Mouse (Mus musculus) hindbrain, postnatal 0 days (tissue): Measurements from ENCODE around the gene Gm11099. TPM values are rescaled to one million over a fixed set of nuclear protein-coding genes. Genes with fewer than 3 reads are reported as not detected.

Experiments used
- ATAC-seq: fragments of 200-750 bp; cut with Nextera tagmentation; 2 replicates; pipeline ENCODE4 v1.8.0; 2017; ENCODE audit warnings: mild to moderate bottlenecking, moderate TSS enrichment, moderate library complexity
- DNase-seq: peaks from one replicate; pipeline ENCODE4 v3.0.0-alpha.2; 2015; ENCODE audit warnings: low spot score
- H3K27ac ChIP-seq: fragments of 300-500 bp; sonication (generic); 2 replicates; pipeline ENCODE4 v1.5.1; 2014; ENCODE audit warnings: mild to moderate bottlenecking
- H3K27me3 ChIP-seq: fragments of 300-500 bp; sonication (generic); 2 replicates; pipeline ENCODE4 v1.6.1; 2014; ENCODE audit warnings: low read length, mixed read lengths; ENCODE audit not compliant: insufficient read depth
- H3K36me3 ChIP-seq: fragments of 300-500 bp; sonication (generic); 2 replicates; pipeline ENCODE4 v1.6.1; 2014; ENCODE audit warnings: low read length, mixed read lengths; ENCODE audit not compliant: insufficient read depth
- H3K4me1 ChIP-seq: fragments of 300-500 bp; sonication (generic); 2 replicates; pipeline ENCODE4 v1.6.1; 2014; ENCODE audit warnings: antibody characterized with exemption, low read length, mixed read lengths; ENCODE audit not compliant: insufficient read depth
- H3K4me2 ChIP-seq: fragments of 300-500 bp; sonication (generic); 2 replicates; pipeline ENCODE4 v1.6.1; 2014; ENCODE audit warnings: low read depth, mild to moderate bottlenecking, low read length, moderate library complexity, mixed read lengths
- H3K4me3 ChIP-seq: fragments of 300-500 bp; sonication (generic); 2 replicates; pipeline ENCODE4 v1.5.1; 2014; ENCODE audit warnings: low read length
- H3K9ac ChIP-seq: fragments of 300-500 bp; sonication (generic); replicated peaks from 2 replicates; pipeline ENCODE4 v1.6.1; 2014; ENCODE audit warnings: mild to moderate bottlenecking, low read length, moderate library complexity, mixed read lengths
- H3K9me3 ChIP-seq: fragments of 300-500 bp; sonication (generic); 2 replicates; pipeline ENCODE4 v1.6.1; 2016; ENCODE audit warnings: low read length, mixed read lengths
- CTCF ChIP-seq: IDR thresholded peaks from 2 replicates; pipeline ENCODE4 v1.5.1; 2016; ENCODE audit warnings: antibody characterized with exemption, control low read depth, low read depth
- WGBS: fragments of 180-500 bp; shearing (Covaris S2); extraction: QIAGEN DNeasy Blood & Tissue Kit; methylation state at CpG from one replicate; pipeline ENCODE4 v1.1.7; 2014; 5-methylcytosine and 5-hydroxymethylcytosine counted together
- polyA plus RNA-seq: library from polyadenylated mRNA; unstranded; fragments of >200 nt; fragmentation: Nextera tagmentation; extraction: Ambion mirVana; gene quantifications from 2 replicates; pipeline ENCODE4 v1.2.1, GENCODE M21; 2015
- total RNA-seq: library from RNA; depleted of rRNA; stranded (reverse); fragments of >200 nt; gene quantifications from 2 replicates; pipeline ENCODE4 v1.2.3, GENCODE M21; 2014

Gene Gm11099
- total and polyA plus RNA-seq, 2 experiments from 2014 or later: not detected

DNA sequence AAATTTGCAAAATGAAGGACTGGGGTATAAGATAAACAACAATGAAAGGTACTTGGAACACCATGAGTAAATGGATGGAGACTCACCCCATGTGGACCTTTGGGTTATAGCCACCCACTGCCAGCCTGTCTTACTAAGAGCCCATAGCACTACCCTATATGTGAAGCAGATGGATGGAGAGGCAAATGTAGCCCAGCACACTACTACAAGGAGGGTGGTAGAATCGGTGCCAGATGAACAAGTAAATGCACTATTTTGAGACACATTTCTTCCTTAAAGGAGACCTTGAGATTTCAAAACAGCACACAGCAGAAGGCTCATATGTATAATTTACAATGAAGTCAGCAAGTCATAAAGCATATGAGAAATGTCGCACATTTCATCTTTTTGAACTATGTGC, 66.3 kb downstream of the Gm11099 start:
- Histone ChIP-seq H3K4me2 (no peak overlapping the region), H3K27ac (no peak overlapping the region), H3K4me1 (no peaks in the 10 kb centered on the region), H3K4me3 (no peak overlapping the region), H3K9me3 (no peaks in the 10 kb centered on the region), H3K9ac (no peak overlapping the region), H3K36me3 (no peaks in the 10 kb centered on the region), H3K27me3 (no peaks in the 10 kb centered on the region)
- no peak for DNase-seq
- ATAC-seq: no peak
- 89% methylated on average over 2 of the region's 2 CpGs for WGBS
- no peak for TF ChIP-seq CTCF

DNA sequence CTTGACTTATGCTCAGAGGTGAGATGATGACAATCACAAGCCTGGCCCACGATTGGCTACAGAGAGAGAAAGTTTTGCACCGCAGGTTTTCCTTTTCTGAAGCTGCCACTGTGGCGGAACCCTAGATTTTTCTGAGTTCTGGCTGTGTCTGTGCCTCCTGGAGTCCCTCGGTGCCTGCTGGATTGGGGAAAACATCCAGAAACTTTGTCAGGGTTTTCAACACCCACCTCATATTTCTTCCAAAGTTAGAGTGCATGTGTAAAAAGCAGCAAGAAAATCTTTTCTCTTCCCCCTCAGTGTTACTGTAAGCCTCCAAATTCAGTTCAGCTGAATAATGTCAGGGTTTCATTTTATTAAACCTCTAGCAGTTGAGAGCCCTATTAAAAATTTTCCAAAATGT, 82.1 kb downstream of the Gm11099 start:
- Histone ChIP-seq H3K9ac (no peak overlapping the region), H3K27ac (no peak overlapping the region), H3K4me3 (no peak overlapping the region), H3K4me1 (no peaks in the 10 kb centered on the region), H3K4me2 (no peak overlapping the region), H3K9me3 (no peaks in the 10 kb centered on the region), H3K36me3 (no peaks in the 10 kb centered on the region), H3K27me3 (no peaks in the 10 kb centered on the region)
- TF ChIP-seq CTCF: no peak
- DNase-seq (no peak), ATAC-seq (no peak)
- WGBS: 83% methylated on average over 4 of the region's 4 CpGs

DNA sequence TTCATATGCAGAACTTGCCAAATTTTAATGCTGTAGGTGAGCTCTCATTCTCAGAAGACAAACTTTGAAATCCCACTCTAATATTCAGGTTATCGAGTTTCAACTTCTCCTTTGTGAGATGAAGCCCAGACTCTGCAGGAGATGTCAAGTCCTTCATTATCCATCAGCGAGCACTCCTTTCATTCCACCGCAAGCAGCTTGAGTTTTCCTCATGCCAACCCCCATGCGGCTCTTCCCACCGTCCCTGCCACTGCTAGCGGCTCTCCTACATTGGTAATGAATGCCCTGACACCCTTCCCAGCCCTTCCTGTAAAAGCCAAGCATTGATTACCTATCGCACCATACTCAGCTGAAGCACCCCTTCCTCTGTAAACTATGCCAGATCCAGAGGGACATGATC, 89.6 kb downstream of the Gm11099 start:
- Histone ChIP-seq H3K4me2 (no peak overlapping the region), H3K27me3 (no peaks in the 10 kb centered on the region), H3K9ac (no peak overlapping the region), H3K36me3 (no peaks in the 10 kb centered on the region), H3K4me3 (no peak overlapping the region), H3K4me1 (no peaks in the 10 kb centered on the region), H3K9me3 (no peaks in the 10 kb centered on the region), H3K27ac (no peak overlapping the region)
- ATAC-seq (no peak), DNase-seq (peak; percentile 7)
- 44% methylated on average over 7 of the region's 7 CpGs for WGBS
- TF ChIP-seq CTCF: no peak

DNA sequence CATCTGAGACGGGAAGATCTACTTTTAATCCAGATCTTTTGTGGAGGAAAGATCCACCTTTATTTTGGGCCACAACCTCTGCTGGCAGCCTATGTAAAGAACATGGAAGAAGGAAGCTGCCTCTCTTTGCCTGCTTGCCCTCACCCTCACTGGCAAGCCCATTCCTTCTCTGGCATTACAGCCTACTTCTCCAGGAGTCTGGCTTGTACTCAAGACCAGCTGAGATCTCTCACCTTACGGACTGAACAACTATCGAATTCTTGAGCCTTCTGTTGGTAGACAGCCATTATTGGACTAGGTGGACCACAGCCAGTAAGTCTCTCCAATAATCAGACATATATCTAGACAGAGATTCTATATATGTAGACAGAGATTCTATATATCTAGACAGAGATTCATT, 92.9 kb downstream of the Gm11099 start:
- no peak overlapping the region for H3K4me3 ChIP-seq
- H3K4me1 ChIP-seq: no peaks in the 10 kb centered on the region
- ATAC-seq: no peak
- no peak overlapping the region for H3K27ac ChIP-seq
- no peaks in the 10 kb centered on the region for H3K27me3 ChIP-seq
- TF ChIP-seq CTCF: no peak
- no peak overlapping the region for H3K4me2 ChIP-seq
- no peaks in the 10 kb centered on the region for H3K36me3 ChIP-seq
- 83% methylated on average over 3 of the region's 3 CpGs for WGBS
- no peak for DNase-seq
- no peak overlapping the region for H3K9ac ChIP-seq
- peaks cover 2% of the 10 kb centered on the region; the same call in 1 of the 2 replicates for H3K9me3 ChIP-seq

GRCm38 (mm10) chr2:58956351-58956750, 97.1 kb downstream of the Gm11099 start:
- 49% methylated on average over 2 of the region's 2 CpGs for WGBS
- ATAC-seq: no peak
- H3K27me3 ChIP-seq: no peaks in the 10 kb centered on the region

GRCm38 (mm10) chr2:58956770-58957300, 97.6 kb downstream of the Gm11099 start:
- Histone ChIP-seq H3K4me2 (no peak overlapping the region), H3K4me1 (no peaks in the 10 kb centered on the region), H3K9me3 (peaks cover 2% of the 10 kb centered on the region; the same call in 1 of the 2 replicates), H3K27me3 (no peaks in the 10 kb centered on the region), H3K4me3 (no peak overlapping the region), H3K36me3 (no peaks in the 10 kb centered on the region), H3K27ac (no peak overlapping the region), H3K9ac (no peak overlapping the region)
- ATAC-seq: no peak
- TF ChIP-seq CTCF: no peak
- DNase-seq: no peak
- 12% methylated on average over 2 of the region's 2 CpGs for WGBS

More at GRCm38 (mm10) chr2:58956351-58956750, 97.1 kb downstream of the Gm11099 start:
- Histone ChIP-seq H3K4me3 (no peak overlapping the region), H3K36me3 (no peaks in the 10 kb centered on the region), H3K9ac (no peak overlapping the region), H3K27ac (no peak overlapping the region), H3K4me2 (no peak overlapping the region), H3K9me3 (peaks cover 2% of the 10 kb centered on the region; the same call in 1 of the 2 replicates), H3K4me1 (no peaks in the 10 kb centered on the region)
- DNase-seq: no peak
- no peak for TF ChIP-seq CTCF
